Mouse (Mus musculus) olfactory bulb, adult 2 months (tissue): ENCODE measurements at regions not wholly inside any gene's neighbourhood (a gene's known extent, or its start where the extent isn't known, plus 50 kb on each side); places are given as distances from the start of the nearest gene placed in this dataset.

Source experiments
- CTCF ChIP-seq: fragments of 200-500 bp; IDR thresholded peaks from 2 replicates; pipeline ENCODE4 v1.5.1; 2012; ENCODE audit warnings: low read depth, mild to moderate bottlenecking, low read length, moderate library complexity; ENCODE audit not compliant: insufficient read depth
- POLR2A ChIP-seq: fragments of 200-500 bp; IDR thresholded peaks from 2 replicates; pipeline ENCODE4 v1.6.1; 2012; ENCODE audit warnings: mild to moderate bottlenecking, low read depth, low read length, moderate library complexity; ENCODE audit not compliant: insufficient read depth

- no peak for TF ChIP-seq CTCF
- TF ChIP-seq POLR2A, result no peak
Measured at GRCm38 (mm10) chrX:99575105-99575504, 104.0 kb upstream of the Pja1 start.
